Mouse (Mus musculus): ENCODE measurements around the gene Clcnka.

Clcnka gene

GRCm38 (mm10) chr4:141421423-141421822 is 22.9 kb upstream of the Clcnka start:
- no peak for DNase-seq (ENCODE audit: low read depth, low spot score)

GRCm38 (mm10) chr4:141420886-141421285 is 22.4 kb upstream of the Clcnka start:
- DNase-seq (ENCODE audit: low read depth, low spot score), result no peak

GRCm38 (mm10) chr4:141420192-141420829 is 21.8 kb upstream of the Clcnka start, which contains the start of gene Hspb7:
Gene Hspb7, plus strand, starts transcription at chr4:141420779.
- no peak for DNase-seq (ENCODE audit: low read depth, low spot score)

- no peak for DNase-seq (ENCODE audit: low read depth, low spot score)
Measured at GRCm38 (mm10) chr4:141419398-141420191, 21.1 kb upstream of the Clcnka start.

GRCm38 (mm10) chr4:141415924-141416323 is 17.4 kb upstream of the Clcnka start, which contains the start of gene Clcnkb:
Gene Clcnkb, minus strand, starts transcription at chr4:141416014.
- no peak for DNase-seq (ENCODE audit: low read depth, low spot score)

GRCm38 (mm10) chr4:141411430-141411992 is 13.0 kb upstream of the Clcnka start:
- DNase-seq (ENCODE audit: low read depth, low spot score), result no peak

GRCm38 (mm10) chr4:141408577-141408976 is 10.1 kb upstream of the Clcnka start:
- DNase-seq (ENCODE audit: low read depth, low spot score), result no peak

GRCm38 (mm10) chr4:141406516-141407299 is 8.2 kb upstream of the Clcnka start:
- DNase-seq (ENCODE audit: low read depth, low spot score), result no peak

GRCm38 (mm10) chr4:141405314-141405622 is 6.7 kb upstream of the Clcnka start:
- no peak for DNase-seq (ENCODE audit: low read depth, low spot score)

GRCm38 (mm10) chr4:141404518-141405313 is 6.2 kb upstream of the Clcnka start:
- peak; percentile 45 for DNase-seq (ENCODE audit: low read depth, low spot score)

- no peak for DNase-seq (ENCODE audit: low read depth, low spot score)
Measured at GRCm38 (mm10) chr4:141400171-141400570, 1.6 kb upstream of the Clcnka start.

GRCm38 (mm10) chr4:141397861-141398260 is 663 bp downstream of the Clcnka start:
- no peak for DNase-seq (ENCODE audit: low read depth, low spot score)

- no peak for DNase-seq (ENCODE audit: low read depth, low spot score)
Measured at GRCm38 (mm10) chr4:141394751-141395150, 3.8 kb downstream of the Clcnka start.

- no peak for DNase-seq (ENCODE audit: low read depth, low spot score)
Measured at GRCm38 (mm10) chr4:141391293-141391692, 7.2 kb downstream of the Clcnka start.

GRCm38 (mm10) chr4:141389366-141390150 is 9.0 kb downstream of the Clcnka start:
- no peak for DNase-seq (ENCODE audit: low read depth, low spot score)

- no peak for DNase-seq (ENCODE audit: low read depth, low spot score)
Measured at GRCm38 (mm10) chr4:141387933-141388332, 10.6 kb downstream of the Clcnka start.

GRCm38 (mm10) chr4:141387093-141387784 is 11.3 kb downstream of the Clcnka start:
- DNase-seq (ENCODE audit: low read depth, low spot score), result peak; percentile 13

- DNase-seq (ENCODE audit: low read depth, low spot score), result no peak
Measured at GRCm38 (mm10) chr4:141386150-141386549, 12.4 kb downstream of the Clcnka start.

- DNase-seq (ENCODE audit: low read depth, low spot score), result no peak
Measured at GRCm38 (mm10) chr4:141385275-141385674, 13.2 kb downstream of the Clcnka start.

- DNase-seq (ENCODE audit: low read depth, low spot score), result no peak
Measured at GRCm38 (mm10) chr4:141382406-141382805, 16.1 kb downstream of the Clcnka start.

Measured in telencephalon, adult 2 months (tissue).